Mouse (Mus musculus) natural killer cell, adult 2 months (primary cell): Measurements from ENCODE around the gene Sema3e.

Experiments
- DNase-seq, 2 experiments: peaks; one replicate each; pipeline ENCODE4 v3.0.0; 2022; ENCODE audit warnings: low spot score in 2 of 2

Gene Sema3e

DNA sequence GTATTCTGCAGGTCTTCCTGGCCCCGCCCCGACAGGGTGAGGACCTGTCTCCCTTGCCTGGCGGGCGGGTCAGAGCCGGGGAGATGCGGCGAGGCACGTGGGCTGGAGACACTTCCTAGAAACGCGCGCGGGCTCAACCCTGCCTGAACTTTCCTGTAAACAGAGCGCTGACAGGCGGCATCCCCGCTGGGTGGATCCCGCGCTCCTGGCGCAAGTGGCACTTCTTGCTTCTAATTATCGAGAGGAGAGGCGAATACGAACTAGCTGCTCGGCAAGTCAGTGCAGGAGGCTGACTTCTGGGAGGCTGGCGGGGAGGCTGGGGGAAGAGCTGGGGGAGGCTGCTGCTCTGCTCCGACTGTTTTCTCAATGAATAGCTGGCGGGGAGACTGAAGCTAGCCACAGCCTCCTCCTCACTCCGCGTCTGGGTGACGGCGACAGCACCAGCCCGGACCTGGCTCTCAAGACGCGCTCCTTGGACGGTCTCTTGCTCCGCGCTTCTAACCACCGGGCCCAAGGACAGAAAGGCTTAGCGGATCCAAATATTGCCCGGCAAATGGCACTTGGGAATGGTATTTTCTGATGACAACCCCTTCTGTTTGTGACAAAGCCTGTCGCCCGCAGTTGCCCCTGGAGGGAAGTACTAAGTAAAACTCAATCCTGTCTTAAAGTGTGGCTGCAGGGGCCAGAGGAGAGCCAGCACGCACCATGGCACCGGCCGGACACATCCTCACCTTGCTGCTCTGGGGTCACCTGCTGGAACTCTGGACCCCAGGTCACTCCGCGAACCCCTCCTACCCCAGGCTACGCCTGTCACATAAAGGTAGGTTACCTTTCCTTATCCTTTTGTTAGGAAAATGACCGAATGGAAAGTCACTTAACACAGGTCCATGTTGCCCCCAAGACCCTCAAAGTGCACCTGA, at the start of gene Sema3e:
Gene Sema3e (plus strand): TSS at position 72 of the 920 bp plus-strand sequence.
- no peak for DNase-seq

DNA sequence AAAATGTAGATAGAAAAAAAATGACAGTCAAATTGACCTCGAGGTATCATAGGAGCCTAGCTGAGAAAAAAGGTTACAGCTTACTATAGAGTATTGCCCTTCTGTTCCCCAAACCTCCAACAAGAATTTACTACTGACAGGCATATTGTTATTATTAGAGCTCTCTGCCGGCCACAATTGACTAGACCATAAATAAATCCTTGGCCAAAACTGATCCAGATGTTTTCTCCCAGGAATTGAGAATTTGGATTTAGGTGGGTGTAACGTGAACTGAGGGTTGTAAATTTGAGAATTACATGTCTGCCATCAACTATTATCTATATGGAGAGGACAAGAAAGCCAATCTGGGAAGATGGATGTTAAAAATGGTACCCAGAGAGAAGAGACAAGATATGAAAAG, 47.5 kb upstream of the Sema3e start:
- DNase-seq, result no peak

DNA sequence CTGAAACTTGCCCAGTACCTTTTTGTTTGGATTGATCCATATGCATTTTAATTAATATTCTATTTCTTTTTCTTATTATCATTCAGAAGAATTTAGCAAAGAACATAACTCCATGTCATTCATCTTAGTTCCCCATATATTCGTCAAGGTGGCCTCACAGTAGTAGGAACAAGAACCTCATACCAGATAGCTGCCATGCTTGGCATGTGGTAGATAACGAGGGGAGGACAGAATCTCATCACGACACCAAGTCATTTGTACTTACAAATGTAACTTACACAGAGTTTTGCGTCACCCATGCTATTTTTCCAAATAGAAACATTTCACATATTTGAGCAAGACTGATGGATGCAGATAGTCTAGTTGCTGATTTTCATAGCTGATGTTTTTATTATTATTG, 45.9 kb upstream of the Sema3e start:
- no peak for DNase-seq

DNA sequence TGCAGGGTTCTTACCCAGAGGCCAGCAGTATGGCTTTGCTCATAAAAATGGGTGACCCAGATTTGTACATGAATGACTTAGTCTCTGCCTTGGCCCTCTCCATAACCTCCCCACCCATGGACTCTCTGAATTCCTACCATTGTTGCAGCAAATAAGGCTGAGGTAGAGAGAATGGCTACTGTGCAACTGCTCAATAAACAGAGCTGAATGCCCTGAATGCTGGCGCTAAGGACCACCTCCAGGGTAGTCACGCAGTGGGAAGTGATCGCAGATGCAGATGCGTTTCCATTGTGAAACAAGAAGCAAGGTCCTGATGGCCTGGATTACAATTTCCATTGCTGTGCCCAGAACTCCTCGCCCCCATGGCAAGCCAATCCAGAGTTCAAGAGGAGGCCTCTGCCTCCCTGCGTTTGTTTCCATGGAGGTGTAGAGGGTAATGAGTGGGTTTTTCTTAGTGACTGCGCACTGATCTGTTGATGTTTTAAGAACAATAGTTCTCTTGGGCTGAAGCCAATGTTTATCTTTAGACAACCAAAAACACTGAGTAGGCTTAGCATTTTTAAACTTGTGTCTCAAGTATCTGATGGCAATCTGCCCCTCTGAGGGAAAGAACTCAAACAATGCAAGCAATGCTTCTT, 42.5 kb upstream of the Sema3e start:
- DNase-seq, result no peak

DNA sequence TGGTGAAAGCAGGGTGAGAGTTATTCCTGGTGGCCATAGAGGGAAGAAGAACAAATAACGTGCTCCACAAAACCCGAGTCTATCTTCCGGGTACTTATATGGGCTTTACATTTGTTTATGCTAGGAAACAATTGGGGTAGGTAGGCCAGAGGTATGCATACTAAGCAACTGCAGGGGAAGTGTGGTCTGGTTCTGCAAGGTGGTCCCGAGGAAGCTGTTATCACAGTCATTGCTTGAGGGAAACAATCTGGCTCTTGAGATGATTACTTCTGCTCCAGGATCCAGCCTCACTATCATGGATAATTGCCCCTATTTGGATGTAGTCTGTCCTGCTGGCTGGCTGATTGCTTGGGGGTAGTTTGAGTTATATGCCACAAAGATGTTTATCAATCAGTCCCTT, 41.5 kb upstream of the Sema3e start:
- DNase-seq, result no peak

DNA sequence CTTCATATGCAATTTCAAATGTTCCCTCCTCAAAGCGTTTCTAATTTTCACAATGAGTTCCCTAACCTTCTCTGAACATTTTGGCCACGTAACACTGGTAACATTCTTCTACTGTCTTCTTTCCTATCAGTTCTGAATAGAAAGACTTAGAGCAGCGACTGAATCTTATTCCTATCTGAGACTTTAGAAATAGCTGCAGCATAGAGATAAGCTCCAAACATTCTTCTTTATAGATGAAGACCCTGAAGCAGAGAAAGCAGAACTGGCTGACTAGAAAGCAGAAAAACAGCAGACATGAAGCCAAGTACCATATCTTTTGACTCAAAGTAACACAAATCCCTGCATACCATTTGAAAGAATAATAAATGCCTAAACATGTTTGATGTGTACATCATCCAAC, 39.4 kb upstream of the Sema3e start:
- no peak for DNase-seq

DNA sequence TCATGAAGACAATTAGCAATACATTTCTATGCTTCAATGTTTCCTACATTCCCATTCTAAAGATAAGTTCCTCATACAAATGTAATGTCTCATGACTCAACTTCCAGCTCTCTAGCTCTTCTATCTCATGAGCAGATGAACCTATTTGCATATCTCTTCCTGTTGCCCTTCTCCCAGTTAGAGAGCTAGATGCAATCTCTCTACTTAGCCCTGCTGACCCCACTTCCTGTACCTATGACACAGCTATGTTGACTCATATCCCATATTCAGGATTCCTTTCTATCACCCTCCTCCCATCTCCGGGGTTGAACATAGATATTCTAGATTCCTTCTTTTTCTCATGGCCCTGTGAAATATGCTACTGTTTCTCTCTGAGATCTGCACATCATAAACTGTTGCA, 38.0 kb upstream of the Sema3e start:
- no peak for DNase-seq

DNA sequence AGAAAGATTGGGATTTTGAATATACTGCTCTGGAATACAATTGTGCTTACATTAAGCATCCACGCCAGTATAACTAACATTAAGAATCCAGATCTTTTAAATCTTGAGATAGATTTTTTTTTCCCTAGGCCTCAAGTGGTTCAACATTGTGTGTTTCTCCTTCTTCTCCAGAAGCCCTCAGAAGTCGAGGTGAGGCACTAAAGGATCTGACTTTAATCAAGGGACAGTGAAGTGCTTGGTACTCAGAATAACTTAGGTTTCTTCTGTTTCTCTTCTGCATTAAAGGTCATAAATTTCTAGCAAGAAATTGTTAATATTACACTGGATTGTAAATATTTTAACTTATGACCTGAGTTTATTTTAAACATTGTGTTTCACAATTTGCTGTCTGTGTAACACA, 37.1 kb upstream of the Sema3e start:
- DNase-seq, result no peak

DNA sequence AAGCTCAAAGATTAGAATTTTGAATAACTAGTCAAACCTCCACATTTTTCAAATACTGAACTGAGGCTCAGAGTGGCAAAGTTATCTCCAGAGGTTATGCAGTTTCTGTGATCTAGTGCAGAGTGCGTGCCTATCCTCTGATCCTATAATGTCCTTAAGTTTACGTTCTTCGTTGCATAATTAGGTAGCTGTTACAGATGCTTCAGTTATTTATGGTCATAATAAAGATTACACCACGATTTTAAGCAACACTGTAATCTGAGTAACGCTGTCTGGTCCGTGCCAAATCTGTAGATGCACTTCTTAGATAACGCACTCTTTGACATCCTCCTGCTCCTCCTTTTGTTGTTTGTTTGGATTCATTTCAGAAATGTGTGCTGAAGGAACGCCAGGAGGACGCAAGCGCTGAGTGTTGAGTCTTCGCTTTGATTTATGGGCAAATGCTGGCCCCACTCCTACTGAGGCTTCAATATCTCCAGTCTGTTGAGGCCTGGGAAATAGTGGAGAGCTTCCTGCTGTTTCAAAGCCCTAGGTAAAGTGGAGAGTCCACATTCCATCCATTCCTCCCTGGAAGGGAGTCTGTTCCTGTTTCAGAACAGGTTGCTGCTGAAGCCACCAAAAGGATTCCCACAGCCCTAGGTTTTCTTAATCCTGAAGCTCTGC, 32.2 kb upstream of the Sema3e start:
- no peak for DNase-seq

DNA sequence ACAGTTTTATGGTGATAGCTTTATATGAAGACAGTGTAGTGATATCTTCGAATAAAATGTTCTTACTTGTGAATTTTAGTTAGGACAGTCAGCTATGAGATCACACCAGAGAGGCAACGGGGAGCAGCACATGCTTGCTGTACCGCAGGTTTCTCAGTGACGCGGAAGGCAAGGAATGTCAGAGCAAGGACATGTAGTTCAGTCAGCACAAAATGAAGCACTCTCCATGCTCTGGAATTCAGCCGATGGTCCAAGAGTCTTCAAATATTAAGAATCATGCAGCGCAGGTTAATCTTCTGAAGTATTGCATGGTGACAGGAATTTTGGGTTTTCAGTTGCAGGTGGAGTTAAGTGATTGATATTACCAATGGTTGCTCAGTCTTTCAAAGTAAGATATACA, 3.3 kb downstream of the Sema3e start:
- no peak for DNase-seq

DNA sequence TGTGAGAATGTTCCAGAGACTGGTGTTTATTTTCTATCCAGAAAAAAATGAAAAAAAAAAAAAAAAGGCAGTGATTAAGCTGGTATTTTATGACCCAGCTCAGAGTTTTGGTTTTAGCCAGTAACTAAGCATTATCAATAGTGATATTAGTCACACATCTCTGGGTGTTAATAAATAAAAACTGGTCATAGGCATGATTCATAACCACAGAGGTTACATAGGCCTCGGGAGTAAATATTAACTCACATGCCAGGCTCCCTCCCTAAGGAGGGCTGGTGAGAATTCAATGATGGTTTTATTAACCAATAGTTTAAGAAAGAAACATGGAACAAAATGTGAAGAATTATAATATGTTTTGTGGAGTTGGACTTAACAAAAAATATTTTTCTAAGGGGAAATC, 5.7 kb downstream of the Sema3e start:
- no peak for DNase-seq

DNA sequence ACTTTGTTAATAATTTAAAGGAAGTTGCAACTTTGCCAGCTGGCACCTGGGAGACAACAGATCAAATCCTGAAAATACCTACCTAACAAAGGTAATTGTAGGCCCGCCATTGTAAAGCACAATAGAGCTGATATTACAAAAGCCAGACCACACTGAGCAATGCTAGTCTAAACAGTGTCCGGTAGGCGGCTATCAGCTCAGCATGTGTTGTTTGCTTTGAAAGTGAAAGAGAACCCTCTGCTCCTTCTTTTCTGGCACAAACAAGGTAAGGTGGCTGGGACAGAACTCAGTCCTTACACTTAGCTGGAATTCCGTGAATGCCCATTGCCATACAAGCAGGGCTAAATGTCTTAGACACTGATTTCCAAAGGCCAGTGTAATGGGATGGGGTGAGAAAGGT, 7.0 kb downstream of the Sema3e start:
- DNase-seq, result no peak

DNA sequence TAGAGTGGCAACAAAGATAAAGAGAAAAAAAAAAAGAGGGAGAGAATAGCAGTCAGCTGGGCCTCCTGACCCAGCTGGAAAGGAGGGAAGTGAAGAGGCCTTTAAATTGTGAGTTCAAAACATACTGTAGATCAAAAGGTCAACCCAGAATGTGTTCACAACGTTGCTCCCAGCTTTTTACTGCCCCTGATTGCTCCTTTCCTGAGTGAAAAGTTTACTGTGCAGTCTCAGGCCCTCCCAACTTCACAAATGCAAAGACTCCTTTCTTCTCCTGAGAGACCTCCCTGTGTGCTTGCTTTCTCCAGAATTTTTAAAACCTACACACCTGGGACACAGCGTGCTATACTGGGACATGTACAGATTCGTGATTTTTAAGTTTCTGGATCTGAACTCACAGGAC, 8.2 kb downstream of the Sema3e start:
- no peak for DNase-seq

DNA sequence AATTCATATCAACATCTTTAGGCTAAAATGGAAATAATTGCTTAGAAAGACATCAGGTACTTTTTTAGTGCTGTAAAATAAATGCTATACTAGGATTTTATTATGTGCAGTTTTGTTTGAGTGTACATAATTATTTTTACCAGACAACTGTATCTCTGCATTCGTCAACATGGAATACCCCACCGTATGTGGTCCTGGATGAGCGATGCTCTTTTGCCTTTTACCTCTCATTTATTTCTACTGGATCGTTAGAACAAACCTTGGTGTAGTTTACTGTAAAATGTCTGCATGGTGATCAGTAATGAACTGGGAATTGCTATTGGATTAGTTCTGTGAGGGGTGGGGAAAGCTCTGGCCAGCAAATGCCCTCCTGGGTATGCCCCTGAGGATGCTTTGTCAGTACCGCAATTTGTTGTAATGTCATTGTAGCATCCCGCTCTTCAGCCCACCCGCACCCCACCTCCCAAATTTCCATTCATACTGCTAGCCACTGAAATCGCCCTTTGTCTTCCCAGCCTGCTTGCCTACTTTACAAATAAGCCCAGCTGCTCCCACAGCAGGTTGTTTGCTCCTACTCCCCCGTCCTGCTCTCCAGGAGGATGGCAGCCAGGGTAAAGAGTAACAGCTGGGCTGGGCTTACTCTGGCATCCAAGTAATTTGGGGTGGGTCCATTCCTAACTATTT, 13.9 kb downstream of the Sema3e start:
- no peak for DNase-seq

DNA sequence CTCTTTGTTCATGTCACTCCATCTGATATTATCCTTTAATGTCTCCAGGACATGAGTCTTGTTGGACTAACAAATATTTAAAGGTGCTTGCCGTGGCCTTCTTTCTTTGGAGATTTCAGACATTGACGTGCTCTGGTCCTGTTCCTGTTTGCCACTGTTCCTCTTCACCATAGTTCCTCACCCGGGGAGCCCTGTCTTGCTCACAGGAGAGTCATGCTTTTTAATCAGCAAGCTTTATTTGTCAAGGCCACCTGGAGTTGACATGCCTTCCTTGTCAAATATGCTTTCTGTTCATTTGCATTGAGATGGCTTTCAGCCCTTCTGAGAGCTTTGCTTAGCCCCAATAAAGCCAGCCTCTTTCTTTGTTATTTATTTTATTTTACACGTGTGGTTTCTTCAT, 15.1 kb downstream of the Sema3e start:
- no peak for DNase-seq

DNA sequence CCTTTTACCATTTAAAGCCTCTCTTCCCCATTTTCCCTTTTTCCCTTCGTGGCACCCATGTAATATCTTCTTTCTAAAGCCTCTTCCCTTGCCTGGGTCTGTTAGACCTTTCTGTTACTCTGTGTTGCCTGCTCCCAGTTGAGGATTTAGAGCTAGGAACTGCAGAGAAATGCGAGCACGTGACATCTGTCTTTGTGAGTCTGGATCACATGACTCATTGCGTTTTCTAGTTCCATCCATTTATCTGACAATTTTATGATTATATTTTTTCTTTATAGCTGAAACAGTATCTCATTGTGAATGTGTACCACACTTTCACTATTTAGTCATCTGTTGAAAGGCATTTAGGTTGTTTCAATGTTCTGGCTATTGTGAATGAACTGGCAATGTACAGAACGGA, 18.0 kb downstream of the Sema3e start:
- DNase-seq, result no peak

DNA sequence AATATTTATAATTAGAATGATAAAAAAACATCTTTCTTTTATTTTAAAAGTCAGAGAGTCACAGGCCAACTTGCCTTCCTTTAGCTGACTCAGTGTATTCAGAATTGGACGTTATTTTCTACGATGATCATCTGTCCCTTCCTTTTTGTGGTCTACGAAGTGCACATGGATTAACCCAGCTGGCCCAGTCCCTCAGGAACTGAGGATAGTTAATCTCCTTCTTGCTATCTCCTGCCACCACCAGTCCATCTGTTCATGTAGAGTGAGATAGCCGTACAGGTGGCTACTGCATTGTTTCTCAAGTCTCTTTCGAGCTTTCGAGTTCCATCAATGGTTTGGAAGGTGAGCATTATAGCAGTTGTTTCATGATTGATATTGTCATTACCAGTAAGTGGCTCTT, 18.9 kb downstream of the Sema3e start:
- DNase-seq, result no peak

DNA sequence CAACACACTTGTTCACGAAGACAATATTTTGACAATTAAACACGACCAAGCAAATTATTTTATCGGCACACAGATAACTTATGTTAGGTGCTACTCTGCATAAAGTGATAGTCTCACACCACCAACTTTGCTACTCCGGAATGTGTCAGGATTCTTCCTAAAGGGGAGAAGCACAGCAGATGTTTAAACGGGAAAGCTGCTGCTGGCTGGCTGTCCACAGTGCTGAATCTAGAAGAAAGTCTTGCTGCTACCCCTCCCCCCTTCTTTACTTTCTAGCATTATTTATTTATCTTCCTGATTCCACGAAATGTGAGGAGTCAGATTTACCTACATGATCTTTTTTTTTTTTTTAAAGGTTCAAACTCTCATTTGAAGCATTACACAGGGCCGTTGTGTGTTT, 23.6 kb downstream of the Sema3e start:
- no peak for DNase-seq

DNA sequence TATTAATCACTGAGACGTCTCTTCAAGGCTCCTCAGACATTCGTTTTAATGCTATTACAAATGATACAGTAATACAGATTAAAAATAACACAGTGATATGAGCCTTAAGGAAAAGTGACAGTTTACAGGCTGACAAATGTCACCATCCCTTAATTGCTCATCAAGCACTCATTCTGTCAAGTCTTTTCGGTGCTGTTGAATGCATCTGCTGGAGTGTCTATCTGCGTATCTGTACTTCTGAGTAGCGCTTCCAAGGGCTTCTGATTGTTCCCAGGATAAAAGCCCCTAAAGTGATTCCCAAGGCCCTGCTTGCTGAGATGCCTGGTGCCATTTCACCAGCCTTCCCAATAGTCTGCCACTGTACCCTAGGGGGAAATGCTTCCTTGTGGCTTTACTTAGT, 29.4 kb downstream of the Sema3e start:
- no peak for DNase-seq

DNA sequence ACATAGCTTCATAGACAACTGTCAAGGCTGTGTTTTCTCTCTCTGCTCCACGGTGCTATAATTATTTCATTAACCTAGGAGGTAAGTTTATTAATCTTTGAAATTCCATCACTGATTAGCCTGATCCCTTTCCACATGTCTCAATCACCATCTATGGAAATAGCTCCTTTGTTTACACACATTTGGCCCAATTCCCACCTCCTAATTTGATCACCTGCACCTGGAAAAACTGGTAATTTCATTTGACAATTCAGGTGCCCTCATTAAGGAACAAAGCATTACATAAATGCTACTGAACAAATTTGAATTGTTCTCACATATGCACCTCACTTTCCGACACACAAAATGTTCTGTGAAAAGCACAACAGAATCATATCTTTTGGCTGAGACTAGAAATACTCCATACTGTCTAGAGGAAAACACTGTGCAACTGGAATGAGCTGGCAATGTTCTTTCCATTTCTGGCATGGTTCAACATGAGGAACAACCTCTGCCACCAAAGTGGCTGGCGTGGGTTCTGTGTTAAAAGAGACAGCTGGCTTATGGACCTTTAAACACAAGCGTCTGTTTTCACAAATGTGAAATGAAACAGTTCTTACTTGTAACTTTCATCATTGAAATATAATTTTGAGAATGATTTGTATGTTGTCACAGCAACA, 34.9 kb downstream of the Sema3e start:
- no peak for DNase-seq

DNA sequence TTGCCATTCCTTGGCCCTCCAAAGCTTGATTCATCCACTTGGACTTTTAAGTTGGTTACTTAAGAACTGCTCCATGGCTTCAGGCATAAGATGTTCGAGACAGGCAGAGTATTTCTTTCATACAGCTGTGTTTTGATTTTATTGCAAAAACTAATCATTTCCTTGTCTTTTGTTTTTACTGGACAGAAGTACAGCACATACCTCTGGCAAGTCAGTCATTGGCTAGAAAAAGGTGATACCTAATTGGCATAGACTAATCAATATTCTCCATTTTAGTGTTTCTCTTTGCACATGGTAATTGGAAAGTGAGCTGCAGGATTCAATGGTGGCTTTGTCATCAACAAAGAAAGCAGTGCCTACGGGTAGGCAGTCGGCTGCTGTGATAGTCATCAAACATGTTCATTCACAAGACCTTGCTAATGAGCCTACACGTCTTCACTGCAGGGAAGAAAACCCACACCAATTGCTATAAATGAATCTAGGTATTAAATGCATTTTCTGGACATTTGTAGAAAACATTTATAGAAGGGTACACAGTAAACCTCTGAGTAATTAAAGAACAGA, 37.9 kb downstream of the Sema3e start:
- DNase-seq, result no peak
